Mouse (Mus musculus): ENCODE results near the gene Cdkn1c.

Gene Cdkn1c

DNA sequence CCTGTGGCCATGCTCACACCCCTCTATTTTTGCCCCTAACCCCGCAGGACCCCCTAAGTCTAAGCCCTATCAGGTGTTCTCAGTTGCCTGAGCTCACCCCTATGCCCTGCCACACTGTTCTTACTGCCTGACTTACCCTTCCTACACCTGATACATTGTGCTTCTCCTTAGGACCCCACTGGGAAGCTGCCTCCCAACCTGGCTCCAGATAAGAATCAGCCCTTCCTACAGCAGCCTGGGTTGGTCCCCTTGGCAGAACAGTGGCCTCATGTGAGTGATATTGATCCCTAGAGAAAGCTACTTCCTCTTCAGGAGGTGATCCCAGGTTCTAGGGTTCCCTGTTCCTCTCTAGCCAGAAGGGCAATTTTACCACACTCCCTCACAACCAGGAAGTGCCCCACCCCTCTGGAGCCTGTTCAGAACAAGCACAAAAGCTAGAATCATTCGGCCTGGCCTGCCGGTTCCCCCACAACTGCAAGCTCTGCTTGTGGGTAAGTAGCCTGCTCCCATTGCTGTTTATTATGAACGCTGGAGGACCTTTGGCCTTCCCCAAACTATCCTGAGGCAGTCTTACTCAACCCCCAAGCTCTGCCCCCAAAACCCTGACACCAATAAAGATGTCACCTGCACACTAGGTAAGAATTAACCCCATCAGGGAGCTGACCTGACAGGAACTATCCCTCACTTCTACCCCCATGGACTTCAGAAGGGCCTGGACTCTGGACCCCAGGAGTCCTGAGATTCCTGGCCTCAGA is 12.7 kb upstream of the Cdkn1c start, which contains the start of gene Slc22a18:
Gene Slc22a18, plus strand, starts transcription at position 390 of the 755 bp plus-strand sequence.
- no peak for DNase-seq (ENCODE audit: low spot score in 2 of 2)

DNA sequence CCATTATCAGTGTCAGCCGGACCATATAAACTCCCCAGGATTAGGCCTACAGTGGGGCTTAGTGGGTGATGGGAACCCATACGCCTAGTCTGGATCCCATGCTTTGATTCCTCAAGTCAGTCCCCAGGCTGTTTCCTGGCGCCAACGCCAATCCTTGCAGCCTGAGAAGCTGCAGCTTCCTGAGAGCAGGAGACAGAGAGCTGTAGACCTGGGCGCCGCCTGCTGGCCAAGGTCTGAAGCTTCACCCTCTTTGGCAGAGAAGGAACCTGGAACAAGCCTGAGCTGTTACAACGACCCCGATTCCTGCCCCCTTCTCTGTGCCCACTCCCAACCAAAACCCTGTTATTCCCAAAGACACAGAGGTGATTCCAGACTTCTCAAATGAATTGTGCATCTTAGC is 9.1 kb upstream of the Cdkn1c start:
- peak; percentile 79 to 89 for DNase-seq (ENCODE audit: low spot score in 2 of 2)

- no peak for DNase-seq (ENCODE audit: low spot score in 2 of 2)
Observed at GRCm38 (mm10) chr7:143467714-143468113, 6.9 kb upstream of the Cdkn1c start.

GRCm38 (mm10) chr7:143466099-143466677 is 5.3 kb upstream of the Cdkn1c start:
- peak; percentile 77 to 84 for DNase-seq (ENCODE audit: low spot score in 2 of 2)

GRCm38 (mm10) chr7:143464811-143465560 is 4.1 kb upstream of the Cdkn1c start:
- peak in 1 of 2 experiments; percentile 49 for DNase-seq (ENCODE audit: low spot score in 2 of 2)

DNA sequence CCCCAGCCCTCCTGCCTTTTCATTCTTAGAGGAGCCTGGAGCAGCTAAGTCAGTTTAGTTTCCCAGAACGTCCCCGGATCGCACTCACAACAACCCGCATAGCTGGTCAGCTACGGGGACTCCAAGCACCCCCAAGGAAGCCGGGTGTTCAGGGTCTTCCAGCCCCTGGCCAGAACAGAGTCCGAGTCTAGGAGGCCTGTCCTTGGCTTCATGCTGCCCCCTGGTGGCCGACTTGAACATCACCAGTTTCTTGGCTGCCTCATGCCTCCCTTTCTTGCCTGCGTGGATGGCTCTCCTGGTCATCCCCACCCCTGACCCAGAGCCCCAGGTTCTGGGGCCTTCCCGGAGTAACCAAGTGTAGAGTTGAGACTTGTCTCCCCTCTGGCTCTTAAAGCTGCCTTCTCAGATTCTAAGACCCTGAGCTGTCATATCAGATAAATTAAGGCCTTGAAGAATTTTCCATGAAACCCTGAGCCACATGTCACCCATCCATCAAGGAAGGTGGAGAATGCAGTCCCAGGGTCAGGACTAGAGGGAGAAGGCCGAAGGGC is 3.1 kb upstream of the Cdkn1c start:
- DNase-seq (ENCODE audit: low spot score in 2 of 2) = peak; percentile 73 to 86

- DNase-seq (ENCODE audit: low spot score in 2 of 2) = no peak
Observed at GRCm38 (mm10) chr7:143462516-143462915, 1.7 kb upstream of the Cdkn1c start.

- no peak for DNase-seq (ENCODE audit: low spot score in 2 of 2)
Observed at GRCm38 (mm10) chr7:143461920-143462319, 1.1 kb upstream of the Cdkn1c start.

DNA sequence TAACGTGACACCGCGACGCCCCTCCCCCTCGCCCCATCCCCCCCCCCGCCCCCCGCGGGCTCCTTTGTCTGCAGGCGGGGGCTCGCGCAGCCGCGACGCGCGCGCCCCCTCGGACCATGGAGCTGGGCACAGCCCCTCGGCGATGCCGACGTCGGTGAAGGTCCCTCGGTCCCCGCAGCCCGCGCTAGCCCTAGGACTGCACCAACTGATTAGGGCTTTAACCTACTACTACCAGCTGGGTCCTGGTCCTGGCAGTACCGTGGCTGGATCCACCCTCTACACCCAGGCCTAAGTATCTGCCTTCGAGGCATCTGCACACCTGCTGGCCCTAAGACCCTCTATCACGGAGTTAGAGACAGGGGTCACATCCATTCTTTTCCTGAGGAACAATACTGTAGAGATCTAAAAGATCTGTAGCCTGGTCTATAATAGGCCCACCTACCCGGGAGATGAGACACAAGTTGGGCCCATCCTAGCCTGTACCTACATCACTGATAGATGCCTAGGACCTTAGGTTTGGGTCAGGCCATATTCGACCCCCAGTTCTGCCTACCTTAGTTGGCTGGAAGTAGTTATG is 532 bp upstream of the Cdkn1c start:
- DNase-seq (ENCODE audit: low spot score in 2 of 2) = no peak

DNA sequence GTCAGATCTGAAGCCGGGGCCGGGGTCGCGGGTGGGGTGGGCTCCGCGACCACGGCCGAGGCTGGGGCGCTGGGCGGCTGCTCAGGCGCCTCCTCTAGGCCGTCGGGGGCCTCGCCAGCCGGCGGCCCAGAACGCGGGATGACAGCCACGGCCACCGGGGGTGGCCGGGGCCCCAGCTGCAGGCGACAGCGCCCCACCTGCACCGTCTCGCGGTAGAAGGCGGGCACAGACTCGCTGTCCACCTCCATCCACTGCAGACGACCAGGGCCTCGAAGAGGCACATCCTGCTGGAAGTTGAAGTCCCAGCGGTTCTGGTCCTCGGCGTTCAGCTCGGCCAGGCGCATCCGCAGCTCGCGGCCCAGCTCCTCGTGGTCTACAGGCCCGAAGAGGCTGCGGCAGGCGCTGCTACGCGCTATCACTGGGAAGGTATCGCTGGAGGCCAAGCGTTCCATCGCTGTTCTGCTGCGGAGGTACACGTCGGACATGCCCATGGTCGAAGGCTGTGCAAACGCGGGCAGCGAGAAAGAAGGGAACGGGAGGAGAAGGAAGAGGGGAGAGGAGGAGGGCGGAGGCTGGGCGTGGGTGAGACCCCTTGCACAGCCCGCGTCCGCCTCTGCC is 524 bp downstream of the Cdkn1c start:
- DNase-seq (ENCODE audit: low spot score in 2 of 2) = no peak

DNA sequence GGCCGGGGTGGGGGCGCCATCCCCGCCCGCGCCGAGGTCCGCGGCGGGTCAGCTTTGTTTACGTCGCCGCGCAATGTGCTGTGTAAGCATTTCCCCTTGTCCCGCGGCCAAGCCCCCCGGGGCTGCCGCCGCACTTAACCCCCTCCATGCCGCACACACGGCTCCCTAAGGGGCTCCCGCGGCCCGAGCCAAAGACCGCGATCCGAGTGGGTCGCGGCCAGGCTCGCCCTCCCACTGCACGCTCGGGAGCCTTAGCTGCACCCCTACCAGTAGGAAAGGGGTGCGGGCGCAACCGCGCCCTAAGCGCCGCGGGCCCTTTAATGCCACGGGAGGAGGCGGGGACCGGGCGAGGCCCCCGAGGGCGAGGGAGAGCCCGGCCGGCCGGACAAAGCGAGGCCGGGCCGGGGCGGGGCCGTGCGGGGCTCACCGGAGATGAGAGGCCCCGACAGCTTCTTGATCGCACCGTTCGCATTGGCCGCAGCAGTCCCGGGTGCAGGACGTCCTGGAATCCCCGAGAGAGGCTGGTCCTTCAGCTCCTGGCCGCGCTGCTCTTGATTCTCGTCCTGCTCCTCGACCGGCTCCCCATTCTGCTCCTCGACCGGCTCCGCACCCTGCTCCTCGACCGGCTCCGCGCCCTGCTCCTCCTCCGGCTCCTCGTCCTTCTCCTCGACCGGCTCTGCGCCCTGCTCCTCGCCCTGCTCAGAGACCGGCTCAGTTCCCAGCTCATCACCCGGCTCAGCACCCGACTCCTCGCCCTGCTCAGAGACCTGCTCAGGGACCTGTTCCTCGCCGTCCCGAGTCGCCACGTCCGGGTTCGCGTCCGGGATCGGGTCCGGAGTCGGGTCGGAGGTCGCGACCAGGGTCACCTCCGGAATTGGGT is 1.3 kb downstream of the Cdkn1c start:
- no peak for DNase-seq (ENCODE audit: low spot score in 2 of 2)

GRCm38 (mm10) chr7:143458963-143459331 is 1.9 kb downstream of the Cdkn1c start:
- DNase-seq (ENCODE audit: low spot score in 2 of 2) = no peak

DNA sequence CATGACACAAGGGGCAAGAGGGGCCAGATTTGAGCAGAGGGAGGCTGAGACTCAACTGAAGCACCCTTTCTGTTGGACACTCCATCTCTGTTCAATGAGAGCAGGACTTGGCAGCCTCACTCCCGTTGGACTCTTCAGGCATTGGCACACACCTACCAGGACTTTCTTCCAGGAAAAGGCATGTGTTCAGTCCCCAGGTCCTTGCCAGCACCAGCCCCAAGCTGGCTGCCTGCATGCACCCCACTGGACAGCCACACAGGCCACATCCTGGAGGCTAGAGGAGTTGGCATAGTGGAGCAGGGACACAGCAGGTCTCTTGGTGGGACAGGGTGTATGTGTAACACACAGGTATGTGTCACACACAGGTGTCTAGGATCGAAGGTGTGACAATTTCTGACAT is 13.7 kb downstream of the Cdkn1c start:
- DNase-seq (ENCODE audit: low spot score in 2 of 2) = no peak

DNA sequence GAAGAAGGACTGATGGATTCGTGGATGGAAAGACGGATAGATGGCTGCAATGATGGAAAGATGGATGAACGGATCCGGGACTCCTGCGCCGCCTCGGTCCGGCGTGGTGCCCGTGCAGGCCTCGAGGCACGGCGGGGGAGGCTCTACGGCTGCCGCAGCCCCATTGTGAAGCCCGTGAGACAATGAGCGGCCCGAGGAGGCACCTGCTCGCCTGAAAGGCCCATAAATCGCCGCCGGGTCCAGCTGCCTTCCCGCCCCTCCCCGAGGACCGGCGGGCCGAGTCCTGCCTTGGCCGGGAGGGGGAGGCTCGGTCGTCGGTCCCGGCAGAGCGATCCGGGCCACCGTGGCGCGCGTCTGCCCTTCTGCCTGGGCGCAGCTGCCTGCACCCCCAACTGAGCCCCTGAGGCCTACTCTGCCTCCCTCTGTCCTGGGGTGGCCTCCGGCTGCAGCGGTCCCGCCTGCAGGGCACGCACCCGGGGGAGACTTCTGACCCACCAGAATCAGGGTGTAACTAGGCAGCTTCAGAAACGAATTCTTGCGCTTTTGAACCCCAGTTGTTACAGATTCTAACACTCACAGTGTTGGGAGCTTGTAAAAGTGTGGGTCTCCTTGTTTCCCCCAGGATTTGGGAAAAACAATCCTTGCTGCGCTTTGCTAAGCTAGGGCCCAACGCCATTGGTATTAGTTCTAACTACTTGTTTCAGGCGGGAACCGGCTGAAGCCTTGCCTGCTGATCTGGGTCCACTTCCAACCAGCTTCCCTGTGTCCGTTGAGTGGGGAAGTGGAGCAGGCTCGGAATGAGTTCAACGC is 15.0 kb downstream of the Cdkn1c start:
- DNase-seq (ENCODE audit: low spot score in 2 of 2) = no peak

- no peak for DNase-seq (ENCODE audit: low spot score in 2 of 2)
Observed at GRCm38 (mm10) chr7:143444955-143445648, 15.7 kb downstream of the Cdkn1c start.

GRCm38 (mm10) chr7:143444580-143444954 is 16.3 kb downstream of the Cdkn1c start:
- no peak for DNase-seq (ENCODE audit: low spot score in 2 of 2)

- no peak for DNase-seq (ENCODE audit: low spot score in 2 of 2)
Observed at GRCm38 (mm10) chr7:143438965-143439364, 21.9 kb downstream of the Cdkn1c start.

DNA sequence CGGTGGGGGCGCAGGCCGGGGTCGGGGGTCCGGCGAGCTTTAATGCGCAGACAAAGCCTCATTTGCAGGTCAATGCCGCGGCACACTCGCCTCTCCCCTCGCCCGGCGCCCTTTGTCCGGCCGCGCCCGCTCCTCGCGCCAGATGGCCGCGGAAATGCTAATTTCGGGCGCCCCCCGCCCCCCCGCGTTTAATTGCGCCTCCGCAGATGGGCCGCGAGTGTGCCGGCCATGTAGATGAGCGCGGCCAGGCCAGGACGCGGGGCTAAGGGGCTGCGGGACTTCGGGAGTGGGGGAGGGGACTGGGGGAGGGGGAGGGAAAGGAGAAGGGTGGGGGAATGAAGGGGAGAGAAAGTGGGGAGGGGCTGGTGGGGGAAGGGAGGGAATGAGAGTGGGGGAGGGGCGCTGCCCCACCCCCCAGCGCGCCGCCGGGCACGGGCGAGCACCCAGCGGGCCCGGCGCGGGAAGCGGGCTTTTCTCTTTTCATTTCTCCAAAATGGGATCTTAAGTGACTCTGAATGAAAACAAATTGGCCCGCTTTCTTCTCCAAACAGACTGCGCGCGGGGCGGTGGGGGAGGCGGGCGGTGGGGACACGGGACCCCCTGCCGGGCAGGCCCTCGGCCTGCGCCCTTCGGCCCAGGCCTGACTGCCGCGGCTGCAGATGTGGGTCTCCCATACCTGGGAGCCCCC is 22.8 kb downstream of the Cdkn1c start:
- DNase-seq (ENCODE audit: low spot score in 2 of 2) = peak in 1 of 2 experiments; percentile 40
